Mouse (Mus musculus): ENCODE results near the gene Il10. TPM values are rescaled to one million over a fixed set of nuclear protein-coding genes. Genes with fewer than 3 reads are reported as not detected.

The Il10 gene
- total RNA-seq (2015) (not detected in 2 replicates), total RNA-seq (2017) (0.49 TPM in 1 of 2 replicates, not detected in the other)

GRCm38 (mm10) chr1:131019492-131020098 is at the start of gene Il10:
Il10 (plus strand) TSS chr1:131019845.
- ATAC-seq (ENCODE audit: poor library complexity, severe bottlenecking) = no peak

GRCm38 (mm10) chr1:130979455-130979854 is 40.2 kb upstream of the Il10 start:
- ATAC-seq (ENCODE audit: poor library complexity, severe bottlenecking) = peak; percentile 73

GRCm38 (mm10) chr1:130984441-130984840 is 35.2 kb upstream of the Il10 start:
- ATAC-seq (ENCODE audit: poor library complexity, severe bottlenecking) = no peak

GRCm38 (mm10) chr1:130987001-130987400 is 32.6 kb upstream of the Il10 start:
- no peak for ATAC-seq (ENCODE audit: poor library complexity, severe bottlenecking)

- ATAC-seq (ENCODE audit: poor library complexity, severe bottlenecking) = peak; percentile 67
Observed at GRCm38 (mm10) chr1:130987418-130987817, 32.2 kb upstream of the Il10 start.

- ATAC-seq (ENCODE audit: poor library complexity, severe bottlenecking) = no peak
Observed at GRCm38 (mm10) chr1:130989331-130989730, 30.3 kb upstream of the Il10 start.

GRCm38 (mm10) chr1:130990448-130990847 is 29.2 kb upstream of the Il10 start:
- no peak for ATAC-seq (ENCODE audit: poor library complexity, severe bottlenecking)

- no peak for ATAC-seq (ENCODE audit: poor library complexity, severe bottlenecking)
Observed at GRCm38 (mm10) chr1:130993574-130994154, 26.0 kb upstream of the Il10 start.

GRCm38 (mm10) chr1:130995515-130995914 is 24.1 kb upstream of the Il10 start:
- ATAC-seq (ENCODE audit: poor library complexity, severe bottlenecking) = no peak

GRCm38 (mm10) chr1:130996356-130996755 is 23.3 kb upstream of the Il10 start:
- no peak for ATAC-seq (ENCODE audit: poor library complexity, severe bottlenecking)

- ATAC-seq (ENCODE audit: poor library complexity, severe bottlenecking) = no peak
Observed at GRCm38 (mm10) chr1:130997441-130997840, 22.2 kb upstream of the Il10 start.

- no peak for ATAC-seq (ENCODE audit: poor library complexity, severe bottlenecking)
Observed at GRCm38 (mm10) chr1:130998321-130998720, 21.3 kb upstream of the Il10 start.

- ATAC-seq (ENCODE audit: poor library complexity, severe bottlenecking) = no peak
Observed at GRCm38 (mm10) chr1:130999708-131000107, 19.9 kb upstream of the Il10 start.

- ATAC-seq (ENCODE audit: poor library complexity, severe bottlenecking) = no peak
Observed at GRCm38 (mm10) chr1:131000296-131000695, 19.3 kb upstream of the Il10 start.

GRCm38 (mm10) chr1:131002561-131002960 is 17.1 kb upstream of the Il10 start:
- ATAC-seq (ENCODE audit: poor library complexity, severe bottlenecking) = no peak

- ATAC-seq (ENCODE audit: poor library complexity, severe bottlenecking) = no peak
Observed at GRCm38 (mm10) chr1:131003037-131003922, 16.4 kb upstream of the Il10 start.

- no peak for ATAC-seq (ENCODE audit: poor library complexity, severe bottlenecking)
Observed at GRCm38 (mm10) chr1:131006069-131006468, 13.6 kb upstream of the Il10 start.

GRCm38 (mm10) chr1:131010201-131011153 is 9.2 kb upstream of the Il10 start:
- ATAC-seq (ENCODE audit: poor library complexity, severe bottlenecking) = no peak

GRCm38 (mm10) chr1:131012494-131012893 is 7.2 kb upstream of the Il10 start:
- ATAC-seq (ENCODE audit: poor library complexity, severe bottlenecking) = no peak

GRCm38 (mm10) chr1:131013926-131014325 is 5.7 kb upstream of the Il10 start:
- ATAC-seq (ENCODE audit: poor library complexity, severe bottlenecking) = no peak

- peak; percentile 41 for ATAC-seq (ENCODE audit: poor library complexity, severe bottlenecking)
Observed at GRCm38 (mm10) chr1:131015281-131015680, 4.4 kb upstream of the Il10 start.
